Mouse (Mus musculus) heart, embryonic 15.5 days (tissue): ENCODE data around the gene Adam15. TPM values are rescaled to one million over a fixed set of nuclear protein-coding genes. Genes with fewer than 3 reads are reported as not detected.

Experiments
- ATAC-seq: fragments of 200-750 bp; cut with Nextera tagmentation; replicated peaks from 2 replicates; pipeline ENCODE4 v1.8.0; 2017; ENCODE audit warnings: low read depth, moderate TSS enrichment; ENCODE audit not compliant: insufficient number of reproducible peaks, insufficient read depth, low FRiP score
- H3K27ac ChIP-seq: fragments of 300-500 bp; sonication (generic); 2 replicates; pipeline ENCODE4 v1.5.1; 2015; ENCODE audit warnings: mild to moderate bottlenecking, inconsistent platforms
- H3K27me3 ChIP-seq: fragments of 300-500 bp; sonication (generic); 2 replicates; pipeline ENCODE4 v1.6.1; 2015; ENCODE audit warnings: inconsistent platforms
- H3K36me3 ChIP-seq: fragments of 300-500 bp; sonication (generic); 2 replicates; pipeline ENCODE4 v1.6.1; 2015; ENCODE audit warnings: mild to moderate bottlenecking, inconsistent platforms
- H3K4me1 ChIP-seq: fragments of 300-500 bp; sonication (generic); replicated peaks from 2 replicates; pipeline ENCODE4 v1.6.1; 2015; ENCODE audit warnings: inconsistent platforms
- H3K4me2 ChIP-seq: fragments of 300-500 bp; sonication (generic); 2 replicates; pipeline ENCODE4 v1.6.1; 2015; ENCODE audit warnings: inconsistent platforms, mild to moderate bottlenecking, moderate library complexity
- H3K4me3 ChIP-seq: fragments of 300-500 bp; sonication (generic); 2 replicates; pipeline ENCODE4 v1.5.1; 2015; ENCODE audit warnings: mild to moderate bottlenecking, inconsistent platforms
- H3K9ac ChIP-seq: fragments of 300-500 bp; sonication (generic); 2 replicates; pipeline ENCODE4 v1.6.1; 2015; ENCODE audit warnings: mild to moderate bottlenecking, inconsistent platforms
- H3K9me3 ChIP-seq: fragments of 300-500 bp; sonication (generic); replicated peaks from 2 replicates; pipeline ENCODE4 v1.6.1; 2016; ENCODE audit warnings: inconsistent platforms
- WGBS: fragments of 180-500 bp; shearing (Covaris S2); methylation state at CpG from one replicate; pipeline ENCODE4 v1.1.7; 2015; ENCODE audit warnings: mixed read lengths; 5-methylcytosine and 5-hydroxymethylcytosine counted together
- polyA plus RNA-seq: library from polyadenylated mRNA; unstranded; fragments of >200 nt; fragmentation: Nextera tagmentation; extraction: Ambion mirVana; gene quantifications from 2 replicates; pipeline ENCODE4 v1.2.1, GENCODE M21; 2015

Adam15 gene
- polyA plus RNA-seq: 59.8 and 71.2 TPM in 2 replicates

DNA sequence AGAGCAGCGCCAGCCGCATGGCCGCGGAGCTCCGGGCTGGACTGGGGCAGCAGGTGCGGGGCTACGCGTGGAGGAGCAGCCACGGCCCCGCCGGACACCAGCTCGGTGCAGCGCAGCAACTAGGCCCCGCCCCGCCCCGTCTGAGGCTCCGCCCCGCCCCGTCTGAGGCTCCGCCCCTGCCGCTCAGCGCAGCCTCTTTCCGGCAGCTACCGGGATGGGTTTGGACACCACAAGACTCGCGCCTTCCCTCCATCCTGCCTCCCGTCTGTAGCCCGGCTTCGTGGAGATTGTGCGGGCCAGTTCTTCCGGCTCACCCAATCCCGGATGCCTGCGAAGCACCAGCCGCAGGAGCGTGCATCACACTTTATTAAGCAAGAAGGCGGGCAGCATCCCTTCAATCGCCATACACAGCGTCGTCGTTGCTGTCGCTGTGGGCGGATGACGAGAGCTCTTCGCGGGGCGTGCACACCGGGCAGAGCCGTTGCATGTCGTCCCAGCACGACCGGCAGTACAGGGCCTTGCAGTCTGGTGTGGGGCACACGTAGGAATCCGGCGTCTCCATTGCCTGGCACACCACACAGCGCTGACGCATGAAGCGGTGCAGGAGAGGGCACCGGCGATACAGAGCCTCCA, at the start of gene Adam15:
Adam15 (minus strand) TSS at position 128 of the 633 bp plus-strand sequence.
- WGBS: under 1% methylated on average over 59 of the region's 59 CpGs
- Histone ChIP-seq H3K4me2 (peak within 1 kb of the TSS; percentile 98), H3K4me1 (peaks cover 19% of the 10 kb centered on the region), H3K9me3 (no peaks in the 10 kb centered on the region), H3K9ac (peak within 1 kb of the TSS; percentile 67), H3K27ac (peak within 1 kb of the TSS; percentile 63), H3K4me3 (peak within 1 kb of the TSS; percentile 77), H3K27me3 (peaks cover 33% of the 10 kb centered on the region), H3K36me3 (no peaks in the 10 kb centered on the region)
- peak; percentile 84 for ATAC-seq

DNA sequence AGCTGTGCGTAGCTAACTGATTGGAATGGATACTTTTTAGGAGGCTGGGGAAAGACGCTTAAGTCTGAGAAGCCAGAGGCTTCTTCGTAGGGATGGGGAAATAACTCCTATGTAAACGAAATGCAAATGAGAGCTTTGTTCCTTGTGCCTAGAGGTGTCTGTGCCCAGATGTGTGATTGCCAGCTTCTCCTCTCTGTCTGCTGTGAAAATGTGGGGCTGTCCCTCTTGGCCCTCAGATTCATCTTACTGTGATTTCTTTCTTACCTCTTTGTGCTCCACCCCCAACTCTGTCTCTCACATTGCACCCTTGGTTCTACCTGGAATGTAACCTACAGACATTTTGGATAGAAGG, 46.8 kb upstream of the Adam15 start:
- Histone ChIP-seq H3K9ac (peak overlapping the region; percentile 63), H3K4me3 (peak overlapping the region; percentile 73), H3K4me2 (peak overlapping the region; percentile 96), H3K9me3 (no peaks in the 10 kb centered on the region), H3K36me3 (peaks cover 3% of the 10 kb centered on the region; the same call in 1 of the 2 replicates), H3K4me1 (peaks cover 31% of the 10 kb centered on the region), H3K27ac (peak overlapping the region; percentile 94), H3K27me3 (no peaks in the 10 kb centered on the region)
- 0% methylated on average over 4 of the region's 4 CpGs for whole genome bisulfite sequencing
- ATAC-seq: no peak

DNA sequence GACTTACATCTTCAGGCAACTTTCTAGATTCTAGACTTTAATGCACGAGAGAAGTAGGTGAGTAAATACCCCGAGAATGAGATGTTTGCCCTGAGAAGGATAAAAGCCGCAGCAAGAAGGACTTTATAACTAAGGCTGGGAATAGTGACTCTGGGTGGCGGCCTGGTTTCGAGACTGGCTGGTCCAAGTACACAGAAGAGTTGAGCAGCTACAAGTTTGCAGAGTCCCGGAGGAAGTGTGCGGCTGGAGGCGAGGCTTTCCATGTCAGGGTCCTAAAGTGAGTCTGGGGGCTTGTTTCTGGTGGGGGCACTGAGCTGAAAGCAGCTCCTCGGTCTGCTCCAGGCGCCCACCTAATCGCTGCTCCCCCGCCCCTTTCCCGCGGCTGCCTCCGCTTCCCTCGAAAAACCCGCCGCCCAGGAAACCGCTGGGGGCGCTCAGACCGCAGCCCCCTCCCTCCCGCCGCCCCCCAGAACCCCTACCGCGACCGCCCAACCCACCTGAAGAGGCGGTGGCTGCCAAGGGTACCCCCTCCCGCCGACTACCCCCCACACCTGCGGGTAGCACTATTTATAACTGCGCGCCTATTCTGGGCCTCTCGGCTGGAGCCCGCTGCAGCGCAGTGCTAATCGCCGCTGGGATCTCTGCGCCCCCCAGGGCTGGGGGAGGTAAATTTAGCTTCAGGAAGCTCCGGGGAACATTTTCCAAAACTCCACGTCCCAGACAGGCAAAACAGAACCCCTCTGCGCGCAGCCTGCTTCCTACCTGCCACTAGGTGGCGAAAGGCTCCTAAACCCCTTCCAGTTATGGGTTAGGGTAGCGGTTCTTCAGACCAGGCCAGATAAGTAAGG, 46.2 kb upstream of the Adam15 start:
- peak overlapping the region; percentile 94 for H3K27ac ChIP-seq
- H3K9me3 ChIP-seq: no peaks in the 10 kb centered on the region
- peak overlapping the region; percentile 63 for H3K9ac ChIP-seq
- no peaks in the 10 kb centered on the region for H3K36me3 ChIP-seq
- ATAC-seq: no peak
- peak overlapping the region; percentile 96 for H3K4me2 ChIP-seq
- WGBS: under 1% methylated on average over 44 of the region's 44 CpGs
- H3K4me1 ChIP-seq: peaks cover 37% of the 10 kb centered on the region
- H3K27me3 ChIP-seq: no peaks in the 10 kb centered on the region
- H3K4me3 ChIP-seq: peak overlapping the region; percentile 73

DNA sequence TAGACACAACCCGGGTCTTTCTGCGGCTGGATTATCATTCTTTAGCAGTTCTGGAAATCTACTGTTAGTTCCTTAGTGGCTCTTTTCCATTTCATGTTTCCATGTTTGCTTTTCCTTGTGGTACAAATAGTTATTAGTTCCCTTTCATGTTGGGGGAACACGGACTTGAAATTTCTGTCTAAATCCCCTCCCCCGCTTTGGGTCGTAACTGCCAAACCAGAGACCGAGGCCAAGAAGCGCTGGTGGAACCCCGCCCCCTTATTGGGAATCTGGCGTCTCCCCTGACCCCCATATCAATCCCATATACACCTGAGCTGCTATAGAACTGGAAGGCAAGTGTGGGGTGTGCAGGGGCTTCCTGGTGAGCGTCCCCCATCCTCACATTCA, 45.6 kb upstream of the Adam15 start:
- Histone ChIP-seq H3K4me1 (peaks cover 43% of the 10 kb centered on the region), H3K36me3 (no peaks in the 10 kb centered on the region), H3K4me2 (peak overlapping the region; percentile 96), H3K4me3 (peak overlapping the region; percentile 73), H3K27me3 (no peaks in the 10 kb centered on the region), H3K9me3 (no peaks in the 10 kb centered on the region), H3K27ac (peak overlapping the region; percentile 94), H3K9ac (peak overlapping the region; percentile 63)
- 3% methylated on average over 10 of the region's 10 CpGs for WGBS
- ATAC-seq: no peak

DNA sequence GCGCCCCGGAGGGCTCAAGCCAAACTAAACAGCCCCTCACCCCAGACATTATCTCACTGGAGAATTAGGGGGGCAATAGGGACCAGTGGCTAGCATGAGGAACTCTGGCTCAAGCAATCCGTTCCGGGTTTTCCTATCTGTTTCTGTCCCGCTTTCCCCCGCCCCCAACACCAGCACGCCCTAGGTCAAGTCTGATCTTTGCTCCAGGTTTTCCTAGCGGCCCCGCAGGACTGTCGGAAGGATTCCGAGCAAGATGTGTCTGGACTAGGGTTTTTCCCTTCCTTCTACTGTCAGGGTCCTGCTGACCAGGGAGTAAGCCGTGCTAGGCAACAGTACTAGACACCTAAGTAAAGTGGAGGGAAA, 45.1 kb upstream of the Adam15 start:
- under 1% methylated on average over 11 of the region's 12 CpGs for WGBS
- peaks cover 48% of the 10 kb centered on the region for H3K4me1 ChIP-seq
- H3K9ac ChIP-seq: peak overlapping the region; percentile 63
- H3K9me3 ChIP-seq: no peaks in the 10 kb centered on the region
- no peaks in the 10 kb centered on the region for H3K36me3 ChIP-seq
- H3K4me2 ChIP-seq: peak overlapping the region; percentile 96
- peak overlapping the region; percentile 73 for H3K4me3 ChIP-seq
- ATAC-seq: peak; percentile 9; the same call in 1 of the 2 replicates
- H3K27ac ChIP-seq: peak overlapping the region; percentile 94
- H3K27me3 ChIP-seq: no peaks in the 10 kb centered on the region

DNA sequence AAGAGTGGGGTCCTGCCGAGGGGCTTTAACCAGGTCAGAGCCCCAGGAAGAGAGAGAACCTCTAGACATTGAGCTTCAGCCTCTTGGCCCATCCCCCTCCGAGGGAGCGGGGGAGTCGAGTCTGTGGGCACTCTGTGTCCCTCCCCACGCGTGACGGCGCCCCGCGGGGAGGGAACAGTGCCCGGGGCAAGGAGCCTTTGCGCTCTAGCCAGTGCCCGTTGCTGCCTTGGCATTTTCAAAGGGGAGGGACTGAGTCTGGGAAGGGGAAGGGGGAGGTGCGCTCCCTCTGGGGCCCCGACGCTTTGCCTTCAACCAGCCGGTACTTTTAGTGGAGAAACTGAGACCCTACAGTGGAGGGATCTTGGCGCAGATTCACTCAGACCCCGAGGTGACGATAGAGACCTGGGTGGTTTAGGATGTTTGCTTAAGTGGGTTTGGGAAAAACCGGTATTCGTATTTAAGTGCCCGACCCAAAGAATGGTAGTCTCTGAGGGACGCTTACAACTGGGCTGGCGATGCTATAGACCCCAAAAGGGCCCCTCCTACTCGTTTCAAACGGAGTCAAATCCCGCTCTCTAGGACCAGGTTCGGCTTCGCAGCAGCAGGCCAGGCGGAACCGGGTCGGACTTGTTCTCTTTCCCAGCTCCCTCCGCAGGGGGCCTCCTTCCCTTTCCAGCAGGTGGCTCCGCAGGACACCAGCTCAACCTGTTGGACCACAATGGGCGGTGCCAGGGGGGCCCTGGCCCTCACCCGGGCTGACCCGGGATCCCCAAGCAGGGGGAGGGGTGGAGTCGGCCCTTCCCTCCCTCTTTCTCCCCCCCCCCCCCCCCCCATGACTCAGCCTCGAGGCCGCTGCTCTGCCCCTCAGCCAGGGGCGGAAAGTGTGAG, 44.5 kb upstream of the Adam15 start, which contains the start of gene Zbtb7b:
Zbtb7b (minus strand) TSS at position 771 of the 888 bp plus-strand sequence.
- H3K36me3 ChIP-seq: no peaks in the 10 kb centered on the region

DNA sequence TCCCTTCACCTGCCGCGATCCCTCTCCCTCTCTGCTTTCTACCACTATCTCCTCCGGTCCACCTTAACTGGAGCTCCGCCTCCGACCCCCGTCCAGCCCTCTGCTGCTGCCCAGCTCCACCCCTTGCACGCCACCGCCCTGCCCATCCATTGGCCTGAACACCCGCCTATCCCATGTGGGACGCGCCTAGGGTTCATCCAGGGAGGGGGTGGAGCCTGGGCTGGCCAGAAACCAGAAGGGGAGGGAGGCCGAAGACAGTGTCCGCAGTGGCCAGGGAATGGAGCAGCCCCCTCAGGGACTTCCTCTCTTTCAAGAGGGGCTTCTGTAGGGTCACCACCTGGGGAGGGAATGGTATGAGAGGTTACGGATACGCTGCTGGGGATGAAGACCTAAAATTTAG, 43.8 kb upstream of the Adam15 start:
- no peaks in the 10 kb centered on the region for H3K9me3 ChIP-seq
- peak overlapping the region; percentile 63 for H3K9ac ChIP-seq
- peak overlapping the region; percentile 96 for H3K4me2 ChIP-seq
- H3K36me3 ChIP-seq: no peaks in the 10 kb centered on the region
- ATAC-seq: peak; percentile 94
- WGBS: under 1% methylated on average over 15 of the region's 15 CpGs
- H3K27ac ChIP-seq: peak overlapping the region; percentile 94
- peak overlapping the region; percentile 73 for H3K4me3 ChIP-seq
- H3K27me3 ChIP-seq: no peaks in the 10 kb centered on the region
- peaks cover 53% of the 10 kb centered on the region for H3K4me1 ChIP-seq

More for the DNA sequence above, 44.5 kb upstream of the Adam15 start, which contains the start of gene Zbtb7b:
- H3K27ac ChIP-seq: peak within 1 kb of the TSS; percentile 94
- H3K4me2 ChIP-seq: peak within 1 kb of the TSS; percentile 96
- H3K27me3 ChIP-seq: no peaks in the 10 kb centered on the region
- whole genome bisulfite sequencing: under 1% methylated on average over 39 of the region's 42 CpGs
- peaks cover 53% of the 10 kb centered on the region for H3K4me1 ChIP-seq
- peak; percentile 51 for ATAC-seq
- H3K9me3 ChIP-seq: no peaks in the 10 kb centered on the region
- H3K4me3 ChIP-seq: peak within 1 kb of the TSS; percentile 73
- peak within 1 kb of the TSS; percentile 63 for H3K9ac ChIP-seq

DNA sequence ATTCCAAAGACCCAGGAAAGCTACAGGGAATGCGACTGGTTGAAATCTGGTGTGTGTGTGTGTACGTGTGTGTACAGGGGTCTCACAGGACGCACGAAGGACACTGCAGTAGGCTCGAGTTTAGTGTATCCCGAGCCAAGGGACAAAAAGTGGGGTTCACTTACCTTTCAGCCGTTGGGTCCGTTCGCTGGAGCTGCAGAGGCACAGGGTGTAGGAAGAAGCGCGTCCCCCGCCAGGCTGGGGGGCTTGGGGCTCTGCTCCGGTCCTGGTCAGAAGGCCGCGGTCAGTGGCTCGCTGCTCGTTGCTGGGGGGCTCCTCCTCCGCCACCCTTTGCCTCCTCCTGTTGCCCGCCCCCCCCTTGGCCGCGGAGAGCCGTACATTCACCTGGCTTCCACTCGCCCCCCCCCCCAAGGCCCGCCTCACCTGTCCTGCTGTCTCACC, 43.1 kb upstream of the Adam15 start:
- Histone ChIP-seq H3K4me1 (peaks cover 56% of the 10 kb centered on the region), H3K27ac (peak overlapping the region; percentile 80), H3K4me3 (peak overlapping the region; percentile 73)

DNA sequence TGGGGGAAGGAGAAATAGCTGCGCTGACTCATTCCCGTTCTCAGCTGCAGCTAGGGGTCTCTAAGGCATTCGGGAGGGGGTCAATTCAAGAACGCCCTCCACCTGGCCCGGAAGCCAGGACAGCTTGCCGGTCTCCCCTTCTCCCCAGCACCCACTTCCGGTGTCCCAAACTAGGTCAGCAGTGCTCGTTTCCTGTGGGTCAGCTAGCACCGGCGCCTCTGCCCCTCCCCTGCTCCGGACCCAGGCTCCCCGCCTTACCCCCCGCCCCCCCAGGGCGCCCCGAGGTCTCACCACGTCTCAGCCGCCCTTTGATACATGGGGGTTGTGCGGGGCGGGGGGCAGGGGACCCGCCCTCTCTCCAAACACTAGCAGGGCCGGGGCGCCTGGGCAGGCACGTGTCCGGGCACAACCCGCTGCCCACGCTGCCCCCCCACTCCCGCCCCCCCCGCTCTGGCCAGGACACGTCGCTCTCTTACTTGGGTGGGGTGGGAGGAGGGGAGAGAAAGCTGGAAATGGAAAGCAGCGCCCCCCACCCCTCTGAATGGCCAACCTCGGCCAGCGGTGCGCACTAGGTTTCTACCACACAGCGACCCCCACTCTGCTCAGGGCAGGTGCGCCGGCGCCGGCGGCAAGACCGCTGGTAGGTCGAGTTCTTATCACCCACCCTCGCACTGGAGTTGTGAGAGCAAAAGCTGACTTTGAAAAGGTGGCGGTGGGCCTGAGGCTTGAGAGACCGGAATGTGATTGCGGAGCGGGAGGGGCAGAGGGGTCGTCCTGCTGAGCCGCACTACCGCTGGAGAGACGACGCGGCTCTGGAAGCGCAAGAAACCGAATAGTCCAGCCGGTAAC, 42.1 kb upstream of the Adam15 start:
- H3K4me3 ChIP-seq: peak overlapping the region; percentile 73
- no peak for ATAC-seq
- WGBS: under 1% methylated on average over 54 of the region's 56 CpGs
- H3K27ac ChIP-seq: peak overlapping the region; percentile 80
- no peaks in the 10 kb centered on the region for H3K27me3 ChIP-seq
- peak overlapping the region; percentile 68 for H3K9ac ChIP-seq
- H3K4me1 ChIP-seq: peaks cover 57% of the 10 kb centered on the region
- H3K9me3 ChIP-seq: no peaks in the 10 kb centered on the region
- H3K4me2 ChIP-seq: peak overlapping the region; percentile 96
- no peaks in the 10 kb centered on the region for H3K36me3 ChIP-seq

More for the DNA sequence above, 43.1 kb upstream of the Adam15 start:
- Histone ChIP-seq H3K9me3 (no peaks in the 10 kb centered on the region), H3K36me3 (no peaks in the 10 kb centered on the region), H3K9ac (peak overlapping the region; percentile 68), H3K4me2 (peak overlapping the region; percentile 96), H3K27me3 (no peaks in the 10 kb centered on the region)
- ATAC-seq: no peak
- whole genome bisulfite sequencing: under 1% methylated on average over 23 of the region's 24 CpGs
